Mouse (Mus musculus) heart, embryonic 11.5 days (tissue): ENCODE data around the gene Kif11. TPM values are rescaled to one million over a fixed set of nuclear protein-coding genes. Genes with fewer than 3 reads are reported as not detected.

Experiments used
- ATAC-seq: fragments of 200-750 bp; cut with Nextera tagmentation; replicated peaks from 2 replicates; pipeline ENCODE4 v1.8.0; 2017; ENCODE audit warnings: moderate library complexity; ENCODE audit not compliant: insufficient number of reproducible peaks, low FRiP score, low TSS enrichment
- H3K27ac ChIP-seq: fragments of 300-500 bp; sonication (generic); 2 replicates; pipeline ENCODE4 v1.5.1; 2014; ENCODE audit warnings: mild to moderate bottlenecking, low read depth, low read length
- H3K27me3 ChIP-seq: fragments of 300-500 bp; sonication (generic); 2 replicates; pipeline ENCODE4 v1.6.1; 2014; ENCODE audit warnings: mild to moderate bottlenecking, low read length, mixed read lengths; ENCODE audit not compliant: control insufficient read depth, insufficient read depth
- H3K36me3 ChIP-seq: fragments of 300-500 bp; sonication (generic); 2 replicates; pipeline ENCODE4 v1.6.1; 2014; ENCODE audit warnings: mild to moderate bottlenecking, low read length, moderate library complexity, mixed read lengths; ENCODE audit not compliant: control insufficient read depth, insufficient read depth
- H3K4me1 ChIP-seq: fragments of 300-500 bp; sonication (generic); 2 replicates; pipeline ENCODE4 v1.6.1; 2014; ENCODE audit warnings: low read length; ENCODE audit not compliant: control insufficient read depth, insufficient read depth
- H3K4me2 ChIP-seq: fragments of 300-500 bp; sonication (generic); 2 replicates; pipeline ENCODE4 v1.6.1; 2014; ENCODE audit warnings: mild to moderate bottlenecking, moderate library complexity
- H3K4me3 ChIP-seq: fragments of 300-500 bp; sonication (generic); 2 replicates; pipeline ENCODE4 v1.5.1; 2014; ENCODE audit warnings: low read depth, low read length
- H3K9ac ChIP-seq: fragments of 300-500 bp; sonication (generic); 2 replicates; pipeline ENCODE4 v1.6.1; 2014; ENCODE audit warnings: mild to moderate bottlenecking, low read depth, low read length, moderate library complexity
- H3K9me3 ChIP-seq: fragments of 300-500 bp; sonication (generic); replicated peaks from 2 replicates; pipeline ENCODE4 v1.6.1; 2016; ENCODE audit warnings: low read length; ENCODE audit not compliant: control insufficient read depth
- WGBS: fragments of 180-500 bp; shearing (Covaris S2); extraction: QIAGEN DNeasy Blood & Tissue Kit; methylation state at CpG from one replicate; pipeline ENCODE4 v1.1.7; 2014; ENCODE audit not compliant: insufficient replicate concordance; 5-methylcytosine and 5-hydroxymethylcytosine counted together
- polyA plus RNA-seq: library from polyadenylated mRNA; unstranded; fragments of >200 nt; fragmentation: Nextera tagmentation; extraction: Ambion mirVana; gene quantifications from 2 replicates; pipeline ENCODE4 v1.2.1, GENCODE M21; 2014

Gene Kif11
- polyA plus RNA-seq, 1 experiment from 2014 or later, result 54.1 TPM

DNA sequence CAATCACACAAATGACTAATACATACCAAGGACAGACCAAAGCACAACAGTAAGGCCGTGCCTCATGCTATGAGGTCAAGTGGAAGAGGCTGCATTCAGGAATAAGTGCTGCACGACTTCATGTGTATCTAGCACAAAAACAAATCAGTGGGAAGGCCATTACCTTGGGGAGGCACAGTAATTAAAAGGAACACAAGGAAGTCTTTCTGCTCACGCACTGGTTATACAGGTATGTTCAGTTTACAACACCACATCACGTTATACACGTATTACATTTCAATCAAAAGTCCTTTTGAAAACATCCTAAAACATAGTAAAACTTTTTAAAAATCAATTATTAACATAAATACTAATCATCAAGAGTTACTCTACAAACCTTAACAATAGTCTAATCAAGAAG, 32.3 kb upstream of the Kif11 start:
- Histone ChIP-seq H3K27me3 (no peaks in the 10 kb centered on the region), H3K9ac (no peak overlapping the region), H3K36me3 (no peaks in the 10 kb centered on the region), H3K4me2 (no peak overlapping the region), H3K27ac (no peak overlapping the region), H3K9me3 (no peaks in the 10 kb centered on the region), H3K4me1 (peaks cover 9% of the 10 kb centered on the region; the same call in 1 of the 2 replicates), H3K4me3 (no peak overlapping the region)
- no peak for ATAC-seq
- WGBS, result 80% methylated on average over 5 of the region's 5 CpGs

DNA sequence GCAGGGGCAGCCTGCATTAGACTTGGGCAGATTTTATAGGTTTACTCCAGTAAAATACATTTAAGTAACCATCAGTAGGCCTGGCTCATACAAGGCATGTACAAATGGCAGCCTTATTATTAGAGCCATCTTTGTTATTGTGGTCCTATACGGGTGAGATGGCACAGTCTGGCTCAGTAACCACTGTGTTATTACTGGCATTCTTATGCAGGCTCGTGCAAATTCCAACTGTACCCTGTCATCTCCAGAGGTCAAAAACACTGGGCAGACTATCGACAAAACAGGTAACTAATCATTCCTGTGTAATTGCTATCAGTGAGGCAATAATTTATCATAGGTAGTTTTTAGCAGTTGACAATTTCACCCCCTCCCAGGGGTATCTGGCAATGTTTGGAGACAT, 29.9 kb upstream of the Kif11 start:
- Histone ChIP-seq H3K27ac (no peak overlapping the region), H3K4me1 (peaks cover 9% of the 10 kb centered on the region; the same call in 1 of the 2 replicates), H3K9me3 (no peaks in the 10 kb centered on the region), H3K4me2 (no peak overlapping the region), H3K36me3 (no peaks in the 10 kb centered on the region), H3K27me3 (no peaks in the 10 kb centered on the region), H3K4me3 (no peak overlapping the region), H3K9ac (no peak overlapping the region)
- ATAC-seq, result no peak
- 59% methylated on average over 3 of the region's 3 CpGs for WGBS

DNA sequence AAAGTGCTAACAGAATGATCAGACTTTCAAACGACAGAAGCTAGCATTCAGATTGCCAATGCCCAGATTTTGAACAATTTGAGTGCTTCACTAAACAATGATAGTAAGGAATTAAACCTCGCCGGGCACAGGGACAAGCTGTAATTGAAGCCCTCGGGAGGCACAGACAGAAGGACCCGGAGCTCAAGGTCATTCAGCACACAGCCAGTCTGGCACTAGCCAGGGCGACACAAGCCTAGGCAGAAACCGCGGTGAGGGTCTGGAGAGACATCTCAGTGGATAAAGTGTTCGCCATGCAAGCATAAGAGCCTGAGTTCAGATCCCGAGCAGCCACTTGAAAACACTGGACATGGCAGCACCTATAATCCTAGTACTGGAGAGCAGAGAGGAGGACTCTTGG, 27.9 kb upstream of the Kif11 start:
- Histone ChIP-seq H3K4me3 (no peak overlapping the region), H3K4me2 (no peak overlapping the region), H3K4me1 (peaks cover 9% of the 10 kb centered on the region; the same call in 1 of the 2 replicates), H3K27ac (peak overlapping the region; percentile 4; the same call in 1 of the 2 replicates), H3K9me3 (no peaks in the 10 kb centered on the region; the same call in 1 of the 2 replicates), H3K9ac (no peak overlapping the region), H3K36me3 (peaks cover 5% of the 10 kb centered on the region; the same call in 1 of the 2 replicates), H3K27me3 (no peaks in the 10 kb centered on the region)
- no peak for ATAC-seq
- WGBS, result 71% methylated on average over 10 of the region's 10 CpGs

DNA sequence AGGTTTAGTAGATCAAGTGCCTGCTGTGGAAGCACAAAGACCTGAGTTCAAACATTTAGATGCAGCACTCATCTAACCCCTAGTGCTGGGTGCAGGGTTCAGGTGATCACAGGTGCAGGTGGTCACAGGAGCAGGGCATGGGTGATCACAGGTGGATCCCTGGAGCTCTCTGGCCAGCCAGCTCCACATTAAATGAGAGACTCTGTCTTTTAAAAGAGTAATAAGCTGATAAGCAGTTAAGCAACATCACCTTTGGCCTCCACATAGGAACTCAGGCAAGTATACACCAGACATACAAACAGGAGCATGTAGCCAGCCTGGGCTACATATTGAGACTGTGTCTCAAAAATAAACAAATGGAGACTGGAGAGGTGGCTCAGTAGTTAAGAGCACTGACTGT, 27.3 kb upstream of the Kif11 start:
- H3K27ac ChIP-seq, result no peak overlapping the region
- no peak overlapping the region for H3K4me2 ChIP-seq
- no peak for ATAC-seq
- no peaks in the 10 kb centered on the region; the same call in 1 of the 2 replicates for H3K9me3 ChIP-seq
- H3K36me3 ChIP-seq, result peaks cover 5% of the 10 kb centered on the region; the same call in 1 of the 2 replicates
- no peaks in the 10 kb centered on the region for H3K27me3 ChIP-seq
- no peak overlapping the region for H3K9ac ChIP-seq
- H3K4me3 ChIP-seq, result no peak overlapping the region
- H3K4me1 ChIP-seq, result peaks cover 9% of the 10 kb centered on the region; the same call in 1 of the 2 replicates

DNA sequence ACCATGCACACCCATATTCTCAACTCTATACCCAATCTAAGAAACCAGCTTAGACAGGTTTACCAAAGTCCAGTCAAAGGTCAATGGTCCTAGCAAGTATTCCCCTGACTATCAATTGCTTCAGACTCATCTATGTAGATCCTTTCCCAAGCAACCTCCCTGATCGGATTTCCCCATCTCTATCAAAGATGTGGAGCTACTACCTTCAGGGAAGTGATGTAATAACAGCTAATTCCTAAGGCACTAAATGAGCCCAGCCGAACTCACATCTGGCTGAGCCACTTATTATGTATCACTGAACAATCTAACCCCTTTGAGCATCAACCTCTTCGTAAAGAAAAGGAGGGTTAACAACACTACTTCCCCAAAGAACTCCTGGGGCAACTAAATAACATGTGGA, 23.4 kb upstream of the Kif11 start:
- Histone ChIP-seq H3K4me3 (no peak overlapping the region), H3K4me1 (no peaks in the 10 kb centered on the region), H3K27ac (no peak overlapping the region), H3K9me3 (no peaks in the 10 kb centered on the region; the same call in 1 of the 2 replicates), H3K36me3 (peaks cover 5% of the 10 kb centered on the region; the same call in 1 of the 2 replicates), H3K27me3 (no peaks in the 10 kb centered on the region), H3K9ac (no peak overlapping the region), H3K4me2 (no peak overlapping the region)
- no peak for ATAC-seq
- 91% methylated on average over 3 of the region's 3 CpGs for WGBS

DNA sequence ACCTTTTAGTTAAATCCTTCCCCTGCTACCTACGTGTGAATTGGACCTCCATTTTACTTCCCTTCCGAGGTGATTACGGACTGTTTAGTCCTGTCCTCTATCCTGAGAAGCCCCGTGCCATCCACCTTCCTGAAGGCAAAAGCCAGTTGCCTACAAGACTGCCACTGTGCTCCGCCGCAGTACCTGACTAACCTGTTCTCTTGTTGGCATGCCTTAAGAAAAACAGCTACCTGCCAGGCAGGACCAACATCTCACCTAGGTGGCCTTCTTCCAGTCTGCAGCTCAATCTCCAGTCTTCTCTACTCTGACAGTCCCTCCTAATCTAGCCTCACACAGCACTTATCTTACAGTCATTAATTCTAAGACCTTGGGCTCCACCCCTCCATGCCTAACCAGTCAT, 22.9 kb upstream of the Kif11 start:
- peaks cover 5% of the 10 kb centered on the region; the same call in 1 of the 2 replicates for H3K36me3 ChIP-seq
- H3K4me2 ChIP-seq, result no peak overlapping the region
- 87% methylated on average over 6 of the region's 6 CpGs for WGBS
- no peak overlapping the region for H3K4me3 ChIP-seq
- no peak for ATAC-seq
- H3K27me3 ChIP-seq, result no peaks in the 10 kb centered on the region
- no peaks in the 10 kb centered on the region; the same call in 1 of the 2 replicates for H3K9me3 ChIP-seq
- H3K4me1 ChIP-seq, result no peaks in the 10 kb centered on the region
- no peak overlapping the region for H3K27ac ChIP-seq
- no peak overlapping the region for H3K9ac ChIP-seq

DNA sequence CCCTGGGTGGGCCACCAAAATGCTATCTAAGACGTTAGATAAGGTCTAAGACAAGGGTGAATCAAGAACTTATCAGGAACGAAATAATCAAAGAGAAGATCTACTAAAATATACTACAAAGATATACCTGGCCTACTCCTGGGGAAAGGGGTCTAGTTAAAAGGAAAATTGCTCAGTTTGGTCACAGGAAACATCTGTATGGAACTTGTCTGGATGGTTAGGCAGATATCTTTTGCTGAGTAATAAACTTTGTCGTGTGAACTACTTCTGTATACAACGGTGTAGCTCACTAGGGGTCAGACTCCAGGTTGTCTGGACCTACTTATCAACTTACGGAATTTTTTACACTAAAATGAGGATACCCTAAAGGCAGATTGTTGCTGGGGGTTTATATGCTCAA, 16.2 kb upstream of the Kif11 start:
- 48% methylated on average over 5 of the region's 5 CpGs for WGBS
- no peaks in the 10 kb centered on the region for H3K4me1 ChIP-seq
- no peak overlapping the region for H3K4me3 ChIP-seq
- H3K9ac ChIP-seq, result no peak overlapping the region
- no peaks in the 10 kb centered on the region for H3K27me3 ChIP-seq
- ATAC-seq, result no peak
- H3K36me3 ChIP-seq, result no peaks in the 10 kb centered on the region
- no peak overlapping the region for H3K4me2 ChIP-seq
- no peak overlapping the region for H3K27ac ChIP-seq
- H3K9me3 ChIP-seq, result no peaks in the 10 kb centered on the region

DNA sequence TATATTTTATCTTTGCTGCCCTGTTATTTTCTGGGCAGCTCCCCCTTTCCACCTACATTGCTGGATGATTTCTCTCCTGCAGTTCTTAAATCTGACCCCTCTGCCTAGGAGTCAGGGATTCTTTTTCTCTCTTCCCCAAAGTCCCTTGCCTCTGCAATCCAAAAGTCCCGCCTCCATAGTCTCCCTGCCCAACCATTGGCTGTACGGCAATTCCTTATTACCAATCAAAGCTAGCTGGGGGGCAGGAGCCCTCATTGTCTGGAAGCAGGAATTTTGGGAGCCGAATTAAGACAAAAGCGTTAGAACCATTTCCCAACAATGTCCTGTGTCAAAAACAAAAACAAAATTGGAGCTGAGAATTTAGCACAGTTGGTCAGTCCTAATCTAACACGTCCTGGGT, 13.7 kb upstream of the Kif11 start:
- Histone ChIP-seq H3K9ac (no peak overlapping the region), H3K4me2 (no peak overlapping the region; the same call in 1 of the 2 replicates), H3K27me3 (no peaks in the 10 kb centered on the region), H3K9me3 (no peaks in the 10 kb centered on the region), H3K36me3 (no peaks in the 10 kb centered on the region), H3K4me3 (no peak overlapping the region), H3K27ac (no peak overlapping the region), H3K4me1 (no peaks in the 10 kb centered on the region)
- ATAC-seq, result no peak
- WGBS, result 32% methylated on average over 5 of the region's 5 CpGs

DNA sequence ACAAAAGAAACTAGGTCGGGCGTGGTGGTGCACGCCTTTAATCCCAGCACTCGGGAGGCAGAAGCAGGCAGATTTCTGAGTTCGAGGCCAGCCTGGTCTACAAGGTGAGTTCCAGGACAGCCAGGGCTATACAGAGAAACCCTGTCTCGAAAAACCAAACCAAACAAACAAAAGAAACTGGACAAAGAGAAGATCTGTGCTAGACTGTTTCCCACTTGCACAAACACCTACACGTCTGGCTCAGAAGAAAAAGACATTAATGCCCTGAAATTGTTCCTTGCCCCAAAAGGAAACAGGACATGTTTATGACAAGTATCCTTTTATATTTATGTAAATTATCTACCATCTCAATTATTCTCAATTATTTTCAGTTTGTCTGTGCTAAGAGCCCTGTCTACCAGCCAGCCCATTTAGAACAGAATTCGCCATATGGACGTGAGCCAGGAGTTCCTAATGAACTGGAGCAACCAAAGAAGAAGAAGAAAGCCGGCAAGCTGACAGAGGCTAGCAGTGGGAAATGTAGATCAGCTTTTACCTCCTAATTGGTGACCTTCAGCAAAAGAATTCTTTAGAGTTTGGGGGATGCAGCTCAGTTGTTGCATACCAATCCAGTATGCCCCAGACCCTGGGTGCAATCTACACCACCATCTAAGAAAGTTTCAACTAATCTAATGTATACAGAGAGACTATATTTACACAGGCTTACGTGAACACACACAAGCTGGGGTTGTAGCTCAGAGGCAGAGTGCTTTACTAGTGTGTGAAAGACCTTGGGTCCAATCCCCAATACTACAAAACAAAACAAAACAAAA, 12.9 kb upstream of the Kif11 start:
- H3K4me3 ChIP-seq, result no peak overlapping the region
- no peaks in the 10 kb centered on the region for H3K36me3 ChIP-seq
- no peaks in the 10 kb centered on the region for H3K4me1 ChIP-seq
- 79% methylated on average over 11 of the region's 11 CpGs for WGBS
- no peaks in the 10 kb centered on the region for H3K27me3 ChIP-seq
- no peak overlapping the region for H3K27ac ChIP-seq
- H3K9ac ChIP-seq, result no peak overlapping the region
- ATAC-seq, result no peak
- no peaks in the 10 kb centered on the region for H3K9me3 ChIP-seq
- no peak overlapping the region for H3K4me2 ChIP-seq
